Mouse (Mus musculus): ENCODE measurements around the gene Trmt44. TPM values are rescaled to one million over a fixed set of nuclear protein-coding genes. Genes with fewer than 3 reads are reported as not detected.
A peak's percentile ranks its signal among the peaks of the same experiment; 100 is the strongest.

Trmt44 gene
- polyA plus RNA-seq, 1 experiment from 2014 or later: 7.1 TPM

- Histone ChIP-seq H3K27ac (replicated peaks; ENCODE audit: low read depth, low read length) (no peak within 1 kb of the TSS), H3K4me1 (ENCODE audit: control insufficient read depth, insufficient read depth, low read length) (peaks cover 13% of the 10 kb centered on the region), H3K9me3 (ENCODE audit: control insufficient read depth, low read length) (no peaks in the 10 kb centered on the region), H3K36me3 (ENCODE audit: control insufficient read depth, insufficient read depth, low read length) (no peaks in the 10 kb centered on the region), H3K27me3 (replicated peaks; ENCODE audit: control insufficient read depth, insufficient read depth, low read length) (no peaks in the 10 kb centered on the region; the same call in 1 of the 2 replicates), H3K4me3 (ENCODE audit: low read depth, low read length) (peak within 1 kb of the TSS; percentile 37), H3K4me2 (ENCODE audit: low read depth, low read length) (peak within 1 kb of the TSS; percentile 60), H3K9ac (ENCODE audit: low read depth, low read length) (peak within 1 kb of the TSS; percentile 50)
- peak; percentile 94 for ATAC-seq (ENCODE audit: low read depth)
- peak; percentile 93 for DNase-seq (ENCODE audit: low spot score)
- 2% methylated on average over 23 of the region's 29 CpGs for WGBS
These were observed 49.3 kb downstream of the Trmt44 start, which contains the start of gene Cpz for GRCm38 (mm10) chr5:35525469-35526123. Gene Cpz (minus strand): TSS chr5:35525698.

DNA sequence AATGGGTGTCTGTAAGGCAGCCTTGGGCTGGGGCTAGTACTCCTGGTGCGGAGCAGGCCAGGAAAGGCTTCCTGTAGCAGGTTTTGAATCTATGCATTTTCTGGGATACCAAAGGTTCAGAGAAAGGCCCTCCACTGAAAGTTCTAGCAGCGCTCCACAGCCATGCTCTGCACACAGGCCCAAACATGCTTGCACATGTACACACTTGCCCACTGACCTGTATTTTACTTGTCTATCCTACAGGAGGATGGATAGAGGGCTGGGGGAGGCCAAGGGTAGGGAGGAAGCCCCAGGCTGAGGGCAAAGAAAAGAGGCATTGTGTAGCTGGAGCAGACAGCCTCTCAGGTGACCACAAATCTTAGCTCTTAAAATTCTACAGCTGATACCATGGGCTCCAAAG, 50.5 kb downstream of the Trmt44 start:
- Histone ChIP-seq H3K4me3 (ENCODE audit: low read depth, low read length) (no peak overlapping the region), H3K9ac (ENCODE audit: low read depth, low read length) (peak overlapping the region; percentile 50; the same call in 1 of the 2 replicates), H3K27ac (replicated peaks; ENCODE audit: low read depth, low read length) (no peak overlapping the region), H3K9me3 (ENCODE audit: control insufficient read depth, low read length) (no peaks in the 10 kb centered on the region), H3K4me2 (ENCODE audit: low read depth, low read length) (peak overlapping the region; percentile 60), H3K36me3 (ENCODE audit: control insufficient read depth, insufficient read depth, low read length) (no peaks in the 10 kb centered on the region), H3K27me3 (replicated peaks; ENCODE audit: control insufficient read depth, insufficient read depth, low read length) (no peaks in the 10 kb centered on the region; the same call in 1 of the 2 replicates), H3K4me1 (ENCODE audit: control insufficient read depth, insufficient read depth, low read length) (peaks cover 13% of the 10 kb centered on the region)
- no peak for DNase-seq (ENCODE audit: low spot score)
- no peak for ATAC-seq (ENCODE audit: low read depth)
- 52% methylated on average over 2 of the region's 2 CpGs for WGBS

- no peak for ATAC-seq (ENCODE audit: low read depth)
- H3K9ac ChIP-seq (ENCODE audit: low read depth, low read length): no peak overlapping the region
- no peaks in the 10 kb centered on the region for H3K36me3 ChIP-seq (ENCODE audit: control insufficient read depth, insufficient read depth, low read length)
- no peak overlapping the region for H3K4me3 ChIP-seq (ENCODE audit: low read depth, low read length)
- peak; percentile 68 for DNase-seq (ENCODE audit: low spot score)
- no peak overlapping the region; the same call in 1 of the 2 replicates for H3K4me2 ChIP-seq (ENCODE audit: low read depth, low read length)
- no peaks in the 10 kb centered on the region for H3K9me3 ChIP-seq (ENCODE audit: control insufficient read depth, low read length)
- WGBS: 2% methylated on average over 5 of the region's 5 CpGs
- H3K27me3 ChIP-seq (replicated peaks; ENCODE audit: control insufficient read depth, insufficient read depth, low read length): no peaks in the 10 kb centered on the region; the same call in 1 of the 2 replicates
- H3K4me1 ChIP-seq (ENCODE audit: control insufficient read depth, insufficient read depth, low read length): peaks cover 13% of the 10 kb centered on the region
- H3K27ac ChIP-seq (replicated peaks; ENCODE audit: low read depth, low read length): no peak overlapping the region
These were observed 51.1 kb downstream of the Trmt44 start for GRCm38 (mm10) chr5:35523735-35524134.

- no peaks in the 10 kb centered on the region for H3K36me3 ChIP-seq (ENCODE audit: control insufficient read depth, insufficient read depth, low read length)
- H3K9me3 ChIP-seq (ENCODE audit: control insufficient read depth, low read length): no peaks in the 10 kb centered on the region
- 80% methylated on average over 11 of the region's 11 CpGs for WGBS
- no peak overlapping the region for H3K4me3 ChIP-seq (ENCODE audit: low read depth, low read length)
- H3K27me3 ChIP-seq (replicated peaks; ENCODE audit: control insufficient read depth, insufficient read depth, low read length): no peaks in the 10 kb centered on the region
- no peak overlapping the region for H3K4me2 ChIP-seq (ENCODE audit: low read depth, low read length)
- ATAC-seq (ENCODE audit: low read depth): no peak
- no peak overlapping the region for H3K27ac ChIP-seq (replicated peaks; ENCODE audit: low read depth, low read length)
- no peak for DNase-seq (ENCODE audit: low spot score)
- no peak overlapping the region for H3K9ac ChIP-seq (ENCODE audit: low read depth, low read length)
- H3K4me1 ChIP-seq (ENCODE audit: control insufficient read depth, insufficient read depth, low read length): no peaks in the 10 kb centered on the region
These were observed 58.1 kb downstream of the Trmt44 start for GRCm38 (mm10) chr5:35516781-35517180.

DNA sequence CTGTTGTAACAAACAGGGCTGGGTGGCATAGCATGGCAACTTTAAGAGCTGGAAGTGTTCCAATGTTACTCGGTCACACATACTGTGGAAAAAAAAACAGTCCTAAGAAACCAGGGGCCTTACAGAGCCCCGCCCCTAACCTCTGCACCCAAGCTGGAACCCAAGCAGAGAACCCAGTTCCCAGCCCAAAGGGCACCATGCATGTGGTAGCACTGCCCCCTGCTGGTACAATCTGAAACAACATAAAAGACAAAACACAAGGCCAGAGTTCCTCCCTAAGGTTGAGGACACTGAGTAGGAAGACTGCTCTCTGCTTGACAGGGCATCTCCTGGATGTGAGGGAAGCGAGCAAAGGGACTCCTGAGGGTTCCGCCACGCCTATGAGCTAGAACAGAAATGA, 64.3 kb downstream of the Trmt44 start:
- no peak overlapping the region for H3K4me3 ChIP-seq (ENCODE audit: low read depth, low read length)
- no peaks in the 10 kb centered on the region for H3K9me3 ChIP-seq (ENCODE audit: control insufficient read depth, low read length)
- DNase-seq (ENCODE audit: low spot score) (peak; percentile 70), ATAC-seq (ENCODE audit: low read depth) (no peak)
- no peaks in the 10 kb centered on the region for H3K36me3 ChIP-seq (ENCODE audit: control insufficient read depth, insufficient read depth, low read length)
- WGBS: 16% methylated on average over 5 of the region's 5 CpGs
- no peak overlapping the region for H3K9ac ChIP-seq (ENCODE audit: low read depth, low read length)
- no peaks in the 10 kb centered on the region for H3K4me1 ChIP-seq (ENCODE audit: control insufficient read depth, insufficient read depth, low read length)
- no peaks in the 10 kb centered on the region for H3K27me3 ChIP-seq (replicated peaks; ENCODE audit: control insufficient read depth, insufficient read depth, low read length)
- H3K4me2 ChIP-seq (ENCODE audit: low read depth, low read length): no peak overlapping the region
- no peak overlapping the region for H3K27ac ChIP-seq (replicated peaks; ENCODE audit: low read depth, low read length)

Other genes with a start within 250 kb of the Trmt44 start
- gene Hmx1, start 186.0 kb downstream of the Trmt44 start, polyA plus RNA-seq (2014; fragmentation: Nextera tagmentation; extraction: Ambion mirVana): 3.4 and 3.6 TPM in 2 replicates
- 18.9 and 20.4 TPM in 2 replicates for gene Cpz, start 49.4 kb downstream of the Trmt44 start, polyA plus RNA-seq (2014; fragmentation: Nextera tagmentation; extraction: Ambion mirVana)
- gene Acox3, start 8.0 kb upstream of the Trmt44 start, polyA plus RNA-seq (2014; fragmentation: Nextera tagmentation; extraction: Ambion mirVana): 11.8 and 13.4 TPM in 2 replicates
- gene Htra3, start 104.7 kb upstream of the Trmt44 start, polyA plus RNA-seq (2014; fragmentation: Nextera tagmentation; extraction: Ambion mirVana): 42.5 and 46.4 TPM in 2 replicates
- gene Sh3tc1, start 164.9 kb upstream of the Trmt44 start, polyA plus RNA-seq (2014; fragmentation: Nextera tagmentation; extraction: Ambion mirVana): 5.1 and 5.3 TPM in 2 replicates
- 3.4 and 5.4 TPM in 2 replicates for gene Ablim2, start 182.8 kb upstream of the Trmt44 start, polyA plus RNA-seq (2014; fragmentation: Nextera tagmentation; extraction: Ambion mirVana)

Data from embryonic facial prominence, embryonic 14.5 days (tissue).